Mouse (Mus musculus): ENCODE measurements around the gene Lmx1b. TPM values are rescaled to one million over a fixed set of nuclear protein-coding genes. Genes with fewer than 3 reads are reported as not detected.
A peak's percentile ranks its signal among the peaks of the same experiment; 100 is the strongest.

Lmx1b gene
- polyA plus RNA-seq, 1 experiment from 2014 or later, result 0.55 TPM

- H3K27ac ChIP-seq, result 0 out of 2 replicates have a peak overlapping the region, but pooled peaks have one; percentile 2
- H3K27me3 ChIP-seq, result peaks cover 85% of the 10 kb centered on the region
- H3K4me3 ChIP-seq, result no peak overlapping the region
- peaks cover 64% of the 10 kb centered on the region for H3K4me1 ChIP-seq
- no peak for ATAC-seq (ENCODE audit: insufficient number of reproducible peaks, insufficient read depth, low FRiP score, low TSS enrichment, low read depth)
- H3K9me3 ChIP-seq, result no peaks in the 10 kb centered on the region
- H3K36me3 ChIP-seq, result no peaks in the 10 kb centered on the region
- H3K9ac ChIP-seq, result peak overlapping the region; percentile 17; the same call in 1 of the 2 replicates
- WGBS, result 15% methylated on average over 16 of the region's 16 CpGs
- peak overlapping the region; percentile 24; the same call in 1 of the 2 replicates for H3K4me2 ChIP-seq
These were observed 13.9 kb downstream of the Lmx1b start for GRCm38 (mm10) chr2:33626262-33627057.

- Histone ChIP-seq H3K4me3 (no peak overlapping the region), H3K27ac (no peak overlapping the region), H3K4me2 (no peak overlapping the region), H3K9ac (no peak overlapping the region), H3K9me3 (no peaks in the 10 kb centered on the region), H3K36me3 (no peaks in the 10 kb centered on the region), H3K4me1 (peaks cover 29% of the 10 kb centered on the region), H3K27me3 (peaks cover 84% of the 10 kb centered on the region)
- WGBS, result 74% methylated on average over 9 of the region's 9 CpGs
- ATAC-seq (ENCODE audit: insufficient number of reproducible peaks, insufficient read depth, low FRiP score, low TSS enrichment, low read depth), result no peak
These were observed 22.6 kb downstream of the Lmx1b start for GRCm38 (mm10) chr2:33617670-33618069.

GRCm38 (mm10) chr2:33616411-33616843 is 23.9 kb downstream of the Lmx1b start:
- Histone ChIP-seq H3K27ac (no peak overlapping the region; the same call in 1 of the 2 replicates), H3K27me3 (peaks cover 89% of the 10 kb centered on the region), H3K4me1 (peaks cover 33% of the 10 kb centered on the region), H3K9ac (peak overlapping the region; percentile 36; the same call in 1 of the 2 replicates), H3K9me3 (no peaks in the 10 kb centered on the region), H3K4me2 (peak overlapping the region; percentile 71), H3K4me3 (peak overlapping the region; percentile 44), H3K36me3 (no peaks in the 10 kb centered on the region)
- ATAC-seq (ENCODE audit: insufficient number of reproducible peaks, insufficient read depth, low FRiP score, low TSS enrichment, low read depth), result no peak
- WGBS, result under 1% methylated on average over 30 of the region's 30 CpGs

GRCm38 (mm10) chr2:33615843-33616344 is 24.4 kb downstream of the Lmx1b start:
- WGBS, result 6% methylated on average over 17 of the region's 17 CpGs
- Histone ChIP-seq H3K4me1 (peaks cover 33% of the 10 kb centered on the region), H3K9ac (peak overlapping the region; percentile 36; the same call in 1 of the 2 replicates)

GRCm38 (mm10) chr2:33605487-33606256 is 34.6 kb downstream of the Lmx1b start:
- Histone ChIP-seq H3K4me1 (peaks cover 22% of the 10 kb centered on the region), H3K27me3 (peaks cover 64% of the 10 kb centered on the region), H3K4me3 (no peak overlapping the region), H3K9me3 (no peaks in the 10 kb centered on the region), H3K9ac (peak overlapping the region; percentile 18; the same call in 1 of the 2 replicates), H3K4me2 (no peak overlapping the region), H3K27ac (no peak overlapping the region), H3K36me3 (no peaks in the 10 kb centered on the region)
- 10% methylated on average over 18 of the region's 18 CpGs for WGBS
- ATAC-seq (ENCODE audit: insufficient number of reproducible peaks, insufficient read depth, low FRiP score, low TSS enrichment, low read depth), result no peak

More at GRCm38 (mm10) chr2:33615843-33616344, 24.4 kb downstream of the Lmx1b start:
- Histone ChIP-seq H3K4me2 (peak overlapping the region; percentile 71), H3K27ac (no peak overlapping the region), H3K27me3 (peaks cover 94% of the 10 kb centered on the region), H3K9me3 (no peaks in the 10 kb centered on the region), H3K4me3 (peak overlapping the region; percentile 44), H3K36me3 (no peaks in the 10 kb centered on the region)
- ATAC-seq (ENCODE audit: insufficient number of reproducible peaks, insufficient read depth, low FRiP score, low TSS enrichment, low read depth), result no peak

GRCm38 (mm10) chr2:33604846-33605486 is 35.3 kb downstream of the Lmx1b start:
- Histone ChIP-seq H3K4me3 (no peak overlapping the region), H3K4me2 (no peak overlapping the region), H3K4me1 (peaks cover 22% of the 10 kb centered on the region)

GRCm38 (mm10) chr2:33600520-33600919 is 39.8 kb downstream of the Lmx1b start:
- no peak overlapping the region for H3K4me3 ChIP-seq
- no peak overlapping the region for H3K9ac ChIP-seq
- WGBS, result 47% methylated on average over 6 of the region's 6 CpGs
- peaks cover 34% of the 10 kb centered on the region for H3K27me3 ChIP-seq
- ATAC-seq (ENCODE audit: insufficient number of reproducible peaks, insufficient read depth, low FRiP score, low TSS enrichment, low read depth), result no peak
- no peak overlapping the region for H3K27ac ChIP-seq
- no peaks in the 10 kb centered on the region for H3K36me3 ChIP-seq
- H3K4me1 ChIP-seq, result peaks cover 17% of the 10 kb centered on the region
- H3K9me3 ChIP-seq, result no peaks in the 10 kb centered on the region
- H3K4me2 ChIP-seq, result no peak overlapping the region

More at GRCm38 (mm10) chr2:33604846-33605486, 35.3 kb downstream of the Lmx1b start:
- Histone ChIP-seq H3K9ac (no peak overlapping the region), H3K9me3 (no peaks in the 10 kb centered on the region), H3K27me3 (peaks cover 58% of the 10 kb centered on the region), H3K27ac (no peak overlapping the region), H3K36me3 (no peaks in the 10 kb centered on the region)
- ATAC-seq (ENCODE audit: insufficient number of reproducible peaks, insufficient read depth, low FRiP score, low TSS enrichment, low read depth), result no peak
- 10% methylated on average over 7 of the region's 7 CpGs for WGBS

- peaks cover 12% of the 10 kb centered on the region for H3K27me3 ChIP-seq
- WGBS, result 28% methylated on average over 4 of the region's 4 CpGs
- H3K9me3 ChIP-seq, result no peaks in the 10 kb centered on the region
- no peak for ATAC-seq (ENCODE audit: insufficient number of reproducible peaks, insufficient read depth, low FRiP score, low TSS enrichment, low read depth)
- H3K27ac ChIP-seq, result no peak overlapping the region
- H3K9ac ChIP-seq, result no peak overlapping the region
- H3K4me3 ChIP-seq, result no peak overlapping the region
- no peaks in the 10 kb centered on the region for H3K36me3 ChIP-seq
- H3K4me1 ChIP-seq, result peaks cover 29% of the 10 kb centered on the region
- no peak overlapping the region for H3K4me2 ChIP-seq
These were observed 42.9 kb downstream of the Lmx1b start for GRCm38 (mm10) chr2:33597384-33597783.

- no peak overlapping the region for H3K4me2 ChIP-seq
These were observed 45.3 kb downstream of the Lmx1b start for GRCm38 (mm10) chr2:33595085-33595423.

GRCm38 (mm10) chr2:33594181-33595084 is 45.9 kb downstream of the Lmx1b start:
- 50% methylated on average over 9 of the region's 9 CpGs for WGBS
- 0 out of 2 replicates have a peak, but pooled peaks have one; percentile 12 for ATAC-seq (ENCODE audit: insufficient number of reproducible peaks, insufficient read depth, low FRiP score, low TSS enrichment, low read depth)
- H3K4me3 ChIP-seq, result no peak overlapping the region
- H3K27me3 ChIP-seq, result peaks cover 7% of the 10 kb centered on the region
- no peaks in the 10 kb centered on the region for H3K36me3 ChIP-seq
- H3K9me3 ChIP-seq, result no peaks in the 10 kb centered on the region
- no peak overlapping the region for H3K27ac ChIP-seq
- no peak overlapping the region for H3K4me2 ChIP-seq
- peaks cover 39% of the 10 kb centered on the region for H3K4me1 ChIP-seq
- H3K9ac ChIP-seq, result peak overlapping the region; percentile 7; the same call in 1 of the 2 replicates

More at GRCm38 (mm10) chr2:33595085-33595423, 45.3 kb downstream of the Lmx1b start:
- peak overlapping the region; percentile 7; the same call in 1 of the 2 replicates for H3K9ac ChIP-seq
- ATAC-seq (ENCODE audit: insufficient number of reproducible peaks, insufficient read depth, low FRiP score, low TSS enrichment, low read depth), result no peak
- H3K4me1 ChIP-seq, result peaks cover 39% of the 10 kb centered on the region
- H3K27me3 ChIP-seq, result peaks cover 9% of the 10 kb centered on the region
- WGBS, result 33% methylated on average over 7 of the region's 7 CpGs
- H3K27ac ChIP-seq, result no peak overlapping the region
- H3K36me3 ChIP-seq, result no peaks in the 10 kb centered on the region
- no peak overlapping the region for H3K4me3 ChIP-seq
- H3K9me3 ChIP-seq, result no peaks in the 10 kb centered on the region

All from embryonic facial prominence, embryonic 13.5 days (tissue).